Mouse (Mus musculus): Measurements from ENCODE around the gene 4930402H24Rik.

- no peak for TF ChIP-seq CTCF (IDR thresholded peaks at IDR 0.05; ENCODE audit: control insufficient read depth, insufficient read depth, insufficient replicate concordance, low read depth, low read length)
- no peak for TF ChIP-seq POLR2A (IDR thresholded peaks at IDR 0.05; ENCODE audit: control insufficient read depth, low read depth, low read length)
Measured at GRCm38 (mm10) chr2:130717951-130718350, 188.3 kb downstream of the 4930402H24Rik start.
